Comparison of ENCODE assay signal across 11 mouse cellular contexts in genomic region chr17:46393012-46393411, GRCm38 (mm10). TPM values are rescaled to one million over a fixed set of nuclear protein-coding genes. Genes with fewer than 3 reads are reported as not detected.
DNase-seq lines count a peak whose midpoint lies in the region; TF ChIP-seq lines count a peak whose summit lies in the region.
"Had no signal": no experiment of that assay in that cellular context is flagged by ENCODE, and none has a peak within 500 bp of the region (broad histone marks: within the 10 kb centered on the region; RNA-seq: fewer than 3 reads in every experiment).

No protein-coding gene starts in this region.

- H3K27me3 ChIP-seq in heart, adult 2 months (ENCODE audit: control insufficient read depth, insufficient read depth, low read length): no peaks in the 10 kb centered on the region
- H3K27me3 ChIP-seq: embryonic facial prominence, embryonic 15.5 days; limb, embryonic 15.5 days; stomach, embryonic 15.5 days had no signal

- H3K79me2 ChIP-seq in heart, adult 2 months (replicated peaks; ENCODE audit: control insufficient read depth, insufficient read depth, low read length): 0 out of 2 replicates have a peak, but pooled peaks cover 1% of the 10 kb centered on the region

- intact Hi-C loops in heart, adult 2 months (cut with DNase I): no loop called here
- intact Hi-C loops in heart, postnatal 25 days (cut with DNase I): no loop called here

- no peak for TF ChIP-seq POLR2A in heart, adult 2 months (IDR thresholded peaks at IDR 0.05; ENCODE audit: insufficient read depth, low read depth, low read length)
- TF ChIP-seq POLR2A in brain, embryonic 14.5 days (IDR thresholded peaks at IDR 0.05; ENCODE audit: borderline replicate concordance, extremely low read depth, insufficient read depth, insufficient read length, poor library complexity, severe bottlenecking): no peak

- TF ChIP-seq EP300 in heart, adult 2 months (IDR thresholded peaks at IDR 0.05; ENCODE audit: insufficient read depth, low read depth, low read length): no peak

- 55% methylated on average over 2 of the region's 2 CpGs for WGBS in heart, adult 2 months

- no peaks in the 10 kb centered on the region for H3K4me1 ChIP-seq in heart, adult 2 months (ENCODE audit: control insufficient read depth, insufficient read depth, low read length)
- H3K4me1 ChIP-seq: embryonic facial prominence, embryonic 15.5 days; limb, embryonic 15.5 days; stomach, embryonic 15.5 days had no signal

- H3K4me3 ChIP-seq in heart, adult 2 months: no peak overlapping the region
- H3K4me3 ChIP-seq: embryonic facial prominence, embryonic 15.5 days; limb, embryonic 15.5 days; stomach, embryonic 15.5 days had no signal

- H3K27ac ChIP-seq in heart, adult 2 months: no peak overlapping the region
- H3K27ac ChIP-seq: embryonic facial prominence, embryonic 15.5 days; limb, embryonic 15.5 days; stomach, embryonic 15.5 days had no signal

- peaks cover 3% of the 10 kb centered on the region for H3K36me3 ChIP-seq in heart, adult 2 months (ENCODE audit: control insufficient read depth, insufficient read depth, low read length)

- peak; percentile 74 for TF ChIP-seq CTCF in heart, adult 2 months (IDR thresholded peaks at IDR 0.05)
- peak; percentile 76; the same call in 1 of the 2 replicates for TF ChIP-seq CTCF in brain, embryonic 14.5 days (IDR thresholded peaks at IDR 0.05; ENCODE audit: borderline replicate concordance, extremely low read depth, insufficient read depth, insufficient read length)

- DNase-seq in heart, adult 2 months: peak in 1 of 2 experiments; percentile 39
- DNase-seq in heart, postnatal 25 days (ENCODE audit: low spot score): no peak
- DNase-seq in urinary bladder, postnatal 14 days (ENCODE audit: low spot score): peak; percentile 35
- no peak for DNase-seq in urinary bladder, adult 18-20 months (ENCODE audit: low spot score in 2 of 2)
- DNase-seq in brain, embryonic 14.5 days (ENCODE audit: low read depth): peak; percentile 77
- peak; percentile 64 for DNase-seq in kidney, postnatal 10 days
- peak; percentile 21 for DNase-seq in spleen, adult 12 weeks (ENCODE audit: low spot score)
- no peak for DNase-seq in ovary, postnatal 10 days (ENCODE audit: low spot score)

- no peak overlapping the region for H3K9ac ChIP-seq in heart, adult 2 months (ENCODE audit: low read depth, low read length)
- H3K9ac ChIP-seq: embryonic facial prominence, embryonic 15.5 days; limb, embryonic 15.5 days; stomach, embryonic 15.5 days had no signal

RNA-seq across cellular contexts. Expression of gene Zfp318, which starts 9.5 kb away (rescaled TPM):
- total RNA-seq in heart, adult 2 months (2021): 10 to 100 TPM; 14.9 to 15.6 TPM
- polyA plus RNA-seq in heart, adult 2 months (2012; rRNA removed): 7.1 and 11.8 TPM in 2 replicates
- 10 to 100 TPM; 16.5 to 18.8 TPM for total RNA-seq in heart, postnatal 25 days (2021)
- 28.3 and 39.7 TPM in 2 replicates for polyA plus RNA-seq in brain, embryonic 14.5 days (2012; rRNA removed)

RNA-seq across cellular contexts. Expression of gene Crip3, which starts 35.7 kb away (rescaled TPM):
- under 1 TPM; 0.76 to 0.82 TPM for total RNA-seq in heart, adult 2 months (2021)
- 3.5 and 3.8 TPM in 2 replicates for polyA plus RNA-seq in heart, adult 2 months (2012; rRNA removed)
- total RNA-seq in heart, postnatal 25 days (2021): under 1 TPM in 1 of 2 experiments, not detected in 1; 0.62 TPM
- 8.2 and 11.3 TPM in 2 replicates for polyA plus RNA-seq in brain, embryonic 14.5 days (2012; rRNA removed)

RNA-seq across cellular contexts. Expression of gene Slc22a7, which starts 45.2 kb away (rescaled TPM):
- total RNA-seq in heart, adult 2 months (2021): not detected
- 0.38 TPM in 1 of 2 replicates, not detected in the other for polyA plus RNA-seq in heart, adult 2 months (2012; rRNA removed)
- not detected for total RNA-seq in heart, postnatal 25 days (2021)
- 0.07 and 0.09 TPM in 2 replicates for polyA plus RNA-seq in brain, embryonic 14.5 days (2012; rRNA removed)
- polyA plus RNA-seq: limb, embryonic 15.5 days; stomach, embryonic 15.5 days had no signal

Comparison
In these comparisons a context has a peak if more than half of its experiments do, and no peak if none do; other contexts are left out.
1. DNase-seq: peak in urinary bladder, postnatal 14 days (single experiment), brain, embryonic 14.5 days (single experiment), kidney, postnatal 10 days (single experiment) and spleen, adult 12 weeks (single experiment); none in heart, postnatal 25 days (single experiment), urinary bladder, adult 18-20 months (0 of 2) and ovary, postnatal 10 days (single experiment).